Mouse (Mus musculus): ENCODE measurements around the gene Lrrc2. TPM values are rescaled to one million over a fixed set of nuclear protein-coding genes. Genes with fewer than 3 reads are reported as not detected.

Lrrc2 gene
- polyA plus RNA-seq, 1 experiment from 2014 or later = 0.09 TPM

- Histone ChIP-seq H3K36me3 (replicated peaks) (no peaks in the 10 kb centered on the region), H3K27ac (no peak overlapping the region), H3K4me1 (0 out of 2 replicates have a peak, but pooled peaks cover 4% of the 10 kb centered on the region), H3K9me3 (no peaks in the 10 kb centered on the region), H3K4me3 (no peak overlapping the region), H3K27me3 (ENCODE audit: poor library complexity, severe bottlenecking) (no peaks in the 10 kb centered on the region)
- no peak for DNase-seq (ENCODE audit: extremely low spot score, low spot score)
- 88% methylated on average over 12 of the region's 12 CpGs for WGBS
Observed at GRCm38 (mm10) chr9:110933850-110934437, 17.4 kb upstream of the Lrrc2 start.

DNA sequence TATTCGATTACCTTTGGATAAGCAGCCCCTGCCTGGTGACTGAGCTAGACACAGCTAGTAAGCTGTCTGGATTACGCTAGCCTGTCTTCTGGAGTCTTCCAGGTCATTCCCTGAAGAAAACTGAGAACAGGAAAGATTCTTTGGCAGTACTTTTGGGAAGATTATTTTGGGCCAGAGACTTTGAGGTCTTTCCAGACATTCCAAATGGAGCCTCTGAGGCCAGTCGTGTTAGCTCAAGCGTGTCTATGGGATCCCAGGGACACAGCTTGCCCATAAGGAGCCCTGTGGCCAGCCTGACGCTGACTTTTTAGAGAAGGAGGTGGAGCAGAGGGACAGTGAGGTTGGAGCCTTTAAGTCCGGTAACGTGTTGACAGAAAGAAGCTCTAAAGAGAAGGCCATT is 15.4 kb upstream of the Lrrc2 start:
- Histone ChIP-seq H3K27me3 (ENCODE audit: poor library complexity, severe bottlenecking) (no peaks in the 10 kb centered on the region), H3K27ac (no peak overlapping the region), H3K4me1 (0 out of 2 replicates have a peak, but pooled peaks cover 4% of the 10 kb centered on the region), H3K9me3 (no peaks in the 10 kb centered on the region), H3K4me3 (no peak overlapping the region), H3K36me3 (replicated peaks) (no peaks in the 10 kb centered on the region)
- no peak for DNase-seq (ENCODE audit: extremely low spot score, low spot score)
- 91% methylated on average over 7 of the region's 7 CpGs for WGBS

- Histone ChIP-seq H3K27me3 (ENCODE audit: poor library complexity, severe bottlenecking) (peaks cover 5% of the 10 kb centered on the region; the same call in 1 of the 2 replicates), H3K9me3 (no peaks in the 10 kb centered on the region), H3K4me3 (no peak overlapping the region), H3K27ac (no peak overlapping the region), H3K36me3 (replicated peaks) (no peaks in the 10 kb centered on the region), H3K4me1 (0 out of 2 replicates have a peak, but pooled peaks cover 4% of the 10 kb centered on the region)
- no peak for DNase-seq (ENCODE audit: extremely low spot score, low spot score)
- WGBS = 76% methylated on average over 12 of the region's 12 CpGs
Observed at GRCm38 (mm10) chr9:110937506-110938490, 13.5 kb upstream of the Lrrc2 start.

- DNase-seq (ENCODE audit: extremely low spot score, low spot score) = no peak
- no peaks in the 10 kb centered on the region for H3K36me3 ChIP-seq (replicated peaks)
- no peak overlapping the region for H3K4me3 ChIP-seq
- no peaks in the 10 kb centered on the region for H3K9me3 ChIP-seq
- H3K27me3 ChIP-seq (ENCODE audit: poor library complexity, severe bottlenecking) = peaks cover 69% of the 10 kb centered on the region
- H3K4me1 ChIP-seq = peaks cover 37% of the 10 kb centered on the region
- no peak overlapping the region for H3K27ac ChIP-seq
- 34% methylated on average over 13 of the region's 13 CpGs for WGBS
Observed at GRCm38 (mm10) chr9:110944265-110944664, 7.1 kb upstream of the Lrrc2 start.

DNA sequence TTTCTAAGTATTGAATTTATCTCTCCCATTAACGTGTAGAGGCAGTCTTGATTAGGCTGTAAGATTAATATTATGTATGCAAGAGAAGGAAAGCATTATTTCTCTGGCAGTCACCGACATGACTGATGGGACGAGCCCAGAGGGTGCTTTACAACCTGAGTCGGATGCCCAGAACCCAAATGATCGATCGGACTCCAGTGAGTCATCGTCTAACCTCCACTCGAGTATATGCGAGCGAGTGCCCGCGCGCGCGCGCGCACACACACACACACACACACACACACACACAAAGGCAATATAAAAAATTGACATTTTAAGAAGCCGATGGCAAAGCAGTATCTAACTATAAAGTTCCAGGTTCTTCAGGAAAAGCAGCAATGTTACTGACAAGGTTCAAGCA is 6.0 kb upstream of the Lrrc2 start:
- no peak overlapping the region for H3K27ac ChIP-seq
- peaks cover 37% of the 10 kb centered on the region for H3K4me1 ChIP-seq
- no peak overlapping the region for H3K4me3 ChIP-seq
- DNase-seq (ENCODE audit: extremely low spot score, low spot score) = no peak
- WGBS = 27% methylated on average over 18 of the region's 18 CpGs
- H3K27me3 ChIP-seq (ENCODE audit: poor library complexity, severe bottlenecking) = peaks cover 77% of the 10 kb centered on the region
- H3K9me3 ChIP-seq = no peaks in the 10 kb centered on the region
- H3K36me3 ChIP-seq (replicated peaks) = no peaks in the 10 kb centered on the region

DNA sequence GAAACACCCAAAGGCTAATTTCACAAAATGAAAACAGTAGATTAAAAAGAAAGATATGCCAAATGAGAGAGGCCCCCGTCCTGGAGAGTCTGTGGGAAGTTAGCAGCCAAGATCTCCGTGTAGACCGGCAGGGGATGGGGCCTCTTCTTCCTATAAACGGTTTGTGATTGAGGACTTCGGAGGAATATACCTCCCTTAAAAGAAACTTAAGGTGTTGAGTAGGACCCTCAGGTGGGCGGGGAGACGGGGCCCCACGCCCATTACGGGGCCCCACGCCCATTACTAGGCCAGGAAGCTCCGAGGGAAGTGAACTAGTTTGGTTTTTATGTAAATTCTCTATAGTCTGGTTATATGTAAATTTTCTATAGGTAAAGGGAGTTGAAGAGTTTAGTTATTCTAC is 5.4 kb upstream of the Lrrc2 start, which contains the start of gene Tdgf1:
Gene Tdgf1, minus strand, starts transcription at position 233 of the 400 bp plus-strand sequence.
- peaks cover 80% of the 10 kb centered on the region for H3K27me3 ChIP-seq (ENCODE audit: poor library complexity, severe bottlenecking)
- H3K4me3 ChIP-seq = peak within 1 kb of the TSS; percentile 34
- H3K27ac ChIP-seq = peak within 1 kb of the TSS; percentile 72
- DNase-seq (ENCODE audit: extremely low spot score, low spot score) = no peak
- no peaks in the 10 kb centered on the region for H3K36me3 ChIP-seq (replicated peaks)
- H3K9me3 ChIP-seq = no peaks in the 10 kb centered on the region
- WGBS = 10% methylated on average over 11 of the region's 11 CpGs
- H3K4me1 ChIP-seq = peaks cover 37% of the 10 kb centered on the region

DNA sequence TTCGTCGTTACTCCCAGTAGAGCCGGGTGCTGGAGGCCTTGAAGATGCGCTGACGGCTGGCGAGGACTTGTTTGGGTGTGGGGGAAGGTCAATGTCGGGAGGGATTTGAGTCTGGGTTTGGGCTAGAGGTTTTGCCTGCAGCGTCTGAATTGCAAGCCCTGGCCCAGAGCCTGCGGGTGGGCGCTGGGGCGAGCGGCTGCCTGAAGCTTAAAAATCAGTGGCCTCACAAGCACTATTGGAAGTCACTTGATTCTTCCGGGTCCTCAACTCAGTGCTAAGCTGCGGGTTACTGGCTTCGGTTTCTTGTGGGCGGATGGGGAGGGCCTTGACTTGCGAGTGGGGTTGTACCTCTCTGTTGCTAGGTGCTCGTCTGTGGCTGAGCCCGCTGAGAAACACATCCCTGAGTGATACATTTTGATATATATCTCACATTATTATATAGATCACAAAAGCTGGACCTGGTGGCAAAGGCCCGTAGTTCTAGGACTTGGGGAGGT is 4.7 kb upstream of the Lrrc2 start:
- Histone ChIP-seq H3K4me1 (peaks cover 37% of the 10 kb centered on the region), H3K9me3 (no peaks in the 10 kb centered on the region), H3K4me3 (peak overlapping the region; percentile 34), H3K27me3 (ENCODE audit: poor library complexity, severe bottlenecking) (peaks cover 86% of the 10 kb centered on the region), H3K27ac (peak overlapping the region; percentile 72), H3K36me3 (replicated peaks) (no peaks in the 10 kb centered on the region)
- DNase-seq (ENCODE audit: extremely low spot score, low spot score) = peak; percentile 43
- WGBS = 4% methylated on average over 20 of the region's 20 CpGs

DNA sequence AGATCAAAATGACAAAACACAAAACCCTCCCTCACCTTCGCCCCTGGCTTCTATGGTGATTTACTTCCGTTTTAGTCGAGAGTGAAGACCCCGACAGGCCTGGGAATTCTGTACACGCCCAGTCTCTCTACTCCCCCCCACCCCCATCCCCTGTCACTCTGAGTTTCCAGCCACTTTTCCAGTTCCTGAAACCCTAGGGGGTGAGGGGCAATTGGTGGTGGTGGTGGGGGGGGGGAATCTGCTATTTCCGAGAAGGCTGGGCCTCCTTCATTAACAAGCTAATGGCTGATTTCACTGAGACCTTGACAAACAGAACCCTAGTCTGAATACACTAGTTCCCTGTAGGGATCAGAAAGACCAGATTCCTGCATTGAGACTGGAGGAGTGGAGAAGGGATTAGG is 4.1 kb upstream of the Lrrc2 start:
- Histone ChIP-seq H3K27me3 (ENCODE audit: poor library complexity, severe bottlenecking) (peaks cover 93% of the 10 kb centered on the region), H3K4me3 (peak overlapping the region; percentile 34), H3K4me1 (peaks cover 37% of the 10 kb centered on the region), H3K27ac (peak overlapping the region; percentile 72), H3K9me3 (no peaks in the 10 kb centered on the region), H3K36me3 (replicated peaks) (no peaks in the 10 kb centered on the region)
- peak; percentile 50 for DNase-seq (ENCODE audit: extremely low spot score, low spot score)
- 2% methylated on average over 6 of the region's 6 CpGs for WGBS

GRCm38 (mm10) chr9:110947900-110948299 is 3.4 kb upstream of the Lrrc2 start:
- no peak for DNase-seq (ENCODE audit: extremely low spot score, low spot score)
- 12% methylated on average over 6 of the region's 6 CpGs for WGBS
- peaks cover 93% of the 10 kb centered on the region for H3K27me3 ChIP-seq (ENCODE audit: poor library complexity, severe bottlenecking)
- no peak overlapping the region for H3K4me3 ChIP-seq
- no peaks in the 10 kb centered on the region for H3K9me3 ChIP-seq
- no peaks in the 10 kb centered on the region for H3K36me3 ChIP-seq (replicated peaks)
- H3K27ac ChIP-seq = 0 out of 2 replicates have a peak overlapping the region, but pooled peaks have one; percentile 72
- H3K4me1 ChIP-seq = peaks cover 37% of the 10 kb centered on the region

- DNase-seq (ENCODE audit: extremely low spot score, low spot score) = no peak
- no peaks in the 10 kb centered on the region for H3K9me3 ChIP-seq
- no peak overlapping the region for H3K27ac ChIP-seq
- H3K36me3 ChIP-seq (replicated peaks) = no peaks in the 10 kb centered on the region
- no peak overlapping the region for H3K4me3 ChIP-seq
- peaks cover 43% of the 10 kb centered on the region for H3K4me1 ChIP-seq
- H3K27me3 ChIP-seq (ENCODE audit: poor library complexity, severe bottlenecking) = peaks cover 93% of the 10 kb centered on the region
- 65% methylated on average over 8 of the region's 8 CpGs for WGBS
Observed at GRCm38 (mm10) chr9:110948813-110949310, 2.5 kb upstream of the Lrrc2 start.

DNA sequence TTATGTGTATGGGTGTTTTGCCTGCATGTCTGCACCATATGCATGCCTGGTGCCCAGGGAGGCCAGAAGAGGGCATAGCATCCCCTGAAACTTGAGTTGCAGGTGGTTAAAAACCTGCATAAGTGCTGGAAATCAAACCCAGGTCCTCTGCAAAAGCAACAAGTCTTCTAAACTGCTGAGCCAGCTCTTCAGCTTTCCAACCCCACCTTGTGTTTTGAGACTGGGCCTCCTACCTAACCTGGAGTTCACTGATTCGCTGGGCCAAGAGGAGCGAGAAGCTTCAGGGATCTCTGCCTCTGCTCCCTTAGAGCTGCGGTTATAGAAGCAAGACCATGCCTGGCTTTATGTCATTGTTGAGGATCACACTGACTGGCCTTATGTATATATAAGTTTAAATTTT is 1.2 kb upstream of the Lrrc2 start:
- Histone ChIP-seq H3K27me3 (ENCODE audit: poor library complexity, severe bottlenecking) (peaks cover 92% of the 10 kb centered on the region), H3K4me1 (peaks cover 44% of the 10 kb centered on the region), H3K27ac (no peak overlapping the region), H3K36me3 (replicated peaks) (no peaks in the 10 kb centered on the region), H3K4me3 (no peak overlapping the region), H3K9me3 (no peaks in the 10 kb centered on the region)
- WGBS = 96% methylated on average over 3 of the region's 3 CpGs
- no peak for DNase-seq (ENCODE audit: extremely low spot score, low spot score)

GRCm38 (mm10) chr9:110951866-110952265 is 521 bp downstream of the Lrrc2 start:
- Histone ChIP-seq H3K9me3 (no peaks in the 10 kb centered on the region), H3K27me3 (ENCODE audit: poor library complexity, severe bottlenecking) (peaks cover 87% of the 10 kb centered on the region), H3K4me3 (no peak overlapping the region), H3K4me1 (peaks cover 33% of the 10 kb centered on the region), H3K27ac (no peak overlapping the region), H3K36me3 (replicated peaks) (no peaks in the 10 kb centered on the region)
- 95% methylated on average over 13 of the region's 13 CpGs for WGBS
- DNase-seq (ENCODE audit: extremely low spot score, low spot score) = no peak

Measured in forebrain, embryonic 10.5 days (tissue).